Mouse (Mus musculus): ENCODE data around the gene Il3ra. TPM values are rescaled to one million over a fixed set of nuclear protein-coding genes. Genes with fewer than 3 reads are reported as not detected.

The Il3ra gene
- 5.2 and 5.7 TPM in 2 replicates for polyA plus RNA-seq (2015; fragmentation: Nextera tagmentation; extraction: Ambion mirVana)

- Histone ChIP-seq H3K9me3 (replicated peaks) (peaks cover 44% of the 10 kb centered on the region), H3K36me3 (peaks cover 7% of the 10 kb centered on the region; the same call in 1 of the 2 replicates), H3K9ac (peak within 1 kb of the TSS; percentile 31), H3K27ac (replicated peaks) (peak within 1 kb of the TSS; percentile 77), H3K4me2 (replicated peaks) (peak within 1 kb of the TSS; percentile 80), H3K4me1 (peaks cover 6% of the 10 kb centered on the region; the same call in 1 of the 2 replicates), H3K27me3 (no peaks in the 10 kb centered on the region), H3K4me3 (replicated peaks) (peak within 1 kb of the TSS; percentile 65)
- ATAC-seq (ENCODE audit: insufficient number of reproducible peaks, low FRiP score, low TSS enrichment, low read depth) = peak; percentile 32
- WGBS = 4% methylated on average over 59 of the region's 69 CpGs
Measured at GRCm38 (mm10) chr14:14345948-14346812, at the start of gene Il3ra. Gene Il3ra (plus strand): TSS chr14:14346275.

GRCm38 (mm10) chr14:14308938-14309337, 37.1 kb upstream of the Il3ra start:
- Histone ChIP-seq H3K9ac (no peak overlapping the region), H3K4me3 (replicated peaks) (no peak overlapping the region), H3K27ac (replicated peaks) (no peak overlapping the region), H3K9me3 (replicated peaks) (no peaks in the 10 kb centered on the region), H3K4me2 (replicated peaks) (no peak overlapping the region), H3K36me3 (no peaks in the 10 kb centered on the region), H3K27me3 (no peaks in the 10 kb centered on the region), H3K4me1 (no peaks in the 10 kb centered on the region)
- no peak for ATAC-seq (ENCODE audit: insufficient number of reproducible peaks, low FRiP score, low TSS enrichment, low read depth)
- WGBS = 57% methylated on average over 16 of the region's 16 CpGs

- Histone ChIP-seq H3K4me3 (replicated peaks) (no peak overlapping the region), H3K36me3 (no peaks in the 10 kb centered on the region), H3K4me2 (replicated peaks) (no peak overlapping the region), H3K9ac (no peak overlapping the region), H3K9me3 (replicated peaks) (no peaks in the 10 kb centered on the region), H3K27ac (replicated peaks) (no peak overlapping the region), H3K4me1 (no peaks in the 10 kb centered on the region), H3K27me3 (no peaks in the 10 kb centered on the region)
- no peak for ATAC-seq (ENCODE audit: insufficient number of reproducible peaks, low FRiP score, low TSS enrichment, low read depth)
- WGBS = 60% methylated on average over 14 of the region's 14 CpGs
Measured at GRCm38 (mm10) chr14:14309416-14309815, 36.7 kb upstream of the Il3ra start.

GRCm38 (mm10) chr14:14322528-14322927, 23.5 kb upstream of the Il3ra start, which contains the start of gene Olfr31:
Gene Olfr31 (plus strand): TSS chr14:14322828.
- Histone ChIP-seq H3K27ac (replicated peaks) (no peak within 1 kb of the TSS), H3K27me3 (no peaks in the 10 kb centered on the region), H3K9me3 (replicated peaks) (no peaks in the 10 kb centered on the region), H3K36me3 (no peaks in the 10 kb centered on the region), H3K4me2 (replicated peaks) (no peak within 1 kb of the TSS), H3K4me1 (no peaks in the 10 kb centered on the region), H3K4me3 (replicated peaks) (no peak within 1 kb of the TSS), H3K9ac (no peak within 1 kb of the TSS)
- ATAC-seq (ENCODE audit: insufficient number of reproducible peaks, low FRiP score, low TSS enrichment, low read depth) = no peak

- WGBS = 5% methylated on average over 40 of the region's 40 CpGs
Measured at GRCm38 (mm10) chr14:14345113-14345871, 783 bp upstream of the Il3ra start.

GRCm38 (mm10) chr14:14346813-14347100, 682 bp downstream of the Il3ra start:
- Histone ChIP-seq H3K9me3 (replicated peaks) (peaks cover 49% of the 10 kb centered on the region), H3K4me3 (replicated peaks) (peak overlapping the region; percentile 65), H3K27ac (replicated peaks) (0 out of 2 replicates have a peak overlapping the region, but pooled peaks have one; percentile 77), H3K36me3 (peaks cover 7% of the 10 kb centered on the region; the same call in 1 of the 2 replicates), H3K27me3 (no peaks in the 10 kb centered on the region), H3K9ac (0 out of 2 replicates have a peak overlapping the region, but pooled peaks have one; percentile 31), H3K4me1 (peaks cover 6% of the 10 kb centered on the region; the same call in 1 of the 2 replicates), H3K4me2 (replicated peaks) (peak overlapping the region; percentile 80)
- no peak for ATAC-seq (ENCODE audit: insufficient number of reproducible peaks, low FRiP score, low TSS enrichment, low read depth)
- 29% methylated on average over 14 of the region's 16 CpGs for WGBS

More at GRCm38 (mm10) chr14:14345113-14345871, 783 bp upstream of the Il3ra start:
- peak; percentile 84 for ATAC-seq (ENCODE audit: insufficient number of reproducible peaks, low FRiP score, low TSS enrichment, low read depth)
- Histone ChIP-seq H3K9ac (peak overlapping the region; percentile 31; the same call in 1 of the 2 replicates), H3K4me3 (replicated peaks) (peak overlapping the region; percentile 65), H3K27ac (replicated peaks) (peak overlapping the region; percentile 77), H3K36me3 (peaks cover 4% of the 10 kb centered on the region; the same call in 1 of the 2 replicates), H3K9me3 (replicated peaks) (peaks cover 36% of the 10 kb centered on the region), H3K4me1 (peaks cover 6% of the 10 kb centered on the region; the same call in 1 of the 2 replicates), H3K4me2 (replicated peaks) (peak overlapping the region; percentile 80), H3K27me3 (no peaks in the 10 kb centered on the region)

GRCm38 (mm10) chr14:14347151-14347835, 1.2 kb downstream of the Il3ra start:
- Histone ChIP-seq H3K4me3 (replicated peaks) (0 out of 2 replicates have a peak overlapping the region, but pooled peaks have one; percentile 65), H3K4me1 (peaks cover 6% of the 10 kb centered on the region; the same call in 1 of the 2 replicates), H3K36me3 (peaks cover 7% of the 10 kb centered on the region; the same call in 1 of the 2 replicates), H3K9ac (no peak overlapping the region), H3K4me2 (replicated peaks) (no peak overlapping the region), H3K27me3 (no peaks in the 10 kb centered on the region), H3K27ac (replicated peaks) (no peak overlapping the region), H3K9me3 (replicated peaks) (peaks cover 52% of the 10 kb centered on the region)
- no peak for ATAC-seq (ENCODE audit: insufficient number of reproducible peaks, low FRiP score, low TSS enrichment, low read depth)
- WGBS = 81% methylated on average over 17 of the region's 17 CpGs

GRCm38 (mm10) chr14:14347836-14348621, 2.0 kb downstream of the Il3ra start:
- H3K9me3 ChIP-seq (replicated peaks) = peaks cover 52% of the 10 kb centered on the region
- no peak overlapping the region for H3K27ac ChIP-seq (replicated peaks)
- no peak overlapping the region for H3K9ac ChIP-seq
- peaks cover 7% of the 10 kb centered on the region; the same call in 1 of the 2 replicates for H3K36me3 ChIP-seq
- no peak for ATAC-seq (ENCODE audit: insufficient number of reproducible peaks, low FRiP score, low TSS enrichment, low read depth)
- no peak overlapping the region for H3K4me2 ChIP-seq (replicated peaks)
- WGBS = 94% methylated on average over 14 of the region's 14 CpGs
- peaks cover 6% of the 10 kb centered on the region; the same call in 1 of the 2 replicates for H3K4me1 ChIP-seq
- H3K27me3 ChIP-seq = no peaks in the 10 kb centered on the region
- no peak overlapping the region for H3K4me3 ChIP-seq (replicated peaks)

- no peaks in the 10 kb centered on the region for H3K27me3 ChIP-seq
- H3K4me2 ChIP-seq (replicated peaks) = no peak overlapping the region
- H3K4me1 ChIP-seq = peaks cover 6% of the 10 kb centered on the region; the same call in 1 of the 2 replicates
- peaks cover 7% of the 10 kb centered on the region; the same call in 1 of the 2 replicates for H3K36me3 ChIP-seq
- H3K4me3 ChIP-seq (replicated peaks) = no peak overlapping the region
- H3K9ac ChIP-seq = no peak overlapping the region
- 97% methylated on average over 26 of the region's 26 CpGs for WGBS
- no peak overlapping the region for H3K27ac ChIP-seq (replicated peaks)
- peaks cover 54% of the 10 kb centered on the region for H3K9me3 ChIP-seq (replicated peaks)
- no peak for ATAC-seq (ENCODE audit: insufficient number of reproducible peaks, low FRiP score, low TSS enrichment, low read depth)
Measured at GRCm38 (mm10) chr14:14348674-14349401, 2.8 kb downstream of the Il3ra start.

All from embryonic facial prominence, embryonic 15.5 days (tissue).